Mouse (Mus musculus) liver, embryonic 14.5 days (tissue): ENCODE measurements around the gene Cmtr1. TPM values are rescaled to one million over a fixed set of nuclear protein-coding genes. Genes with fewer than 3 reads are reported as not detected.
A peak's percentile ranks its signal among the peaks of the same experiment; 100 is the strongest.

Experiments used
- ATAC-seq: fragments of 200-750 bp; cut with Nextera tagmentation; 2 replicates; pipeline ENCODE4 v1.8.0; 2017; ENCODE audit warnings: moderate number of reproducible peaks, mild to moderate bottlenecking, moderate library complexity; ENCODE audit not compliant: insufficient read depth
- DNase-seq, 3 experiments: peaks; one replicate each; pipeline ENCODE4 v3.0.0-alpha.2; 2012 to 2013; ENCODE audit warnings: low read depth in 3 of 3, low spot score in 3 of 3
- H3K27ac ChIP-seq: fragments of 300-500 bp; sonication (generic); 2 replicates; pipeline ENCODE4 v1.5.1; 2014; ENCODE audit warnings: moderate library complexity, mild to moderate bottlenecking, control low read depth, inconsistent platforms
- H3K27me3 ChIP-seq: fragments of 300-500 bp; sonication (generic); 2 replicates; pipeline ENCODE4 v1.6.1; 2014; ENCODE audit warnings: mild to moderate bottlenecking, low read length, moderate library complexity; ENCODE audit not compliant: control insufficient read depth, insufficient read depth
- H3K36me3 ChIP-seq: fragments of 300-500 bp; sonication (generic); replicated peaks from 2 replicates; pipeline ENCODE4 v1.6.1; 2014; ENCODE audit warnings: low read depth; ENCODE audit not compliant: control insufficient read depth, insufficient read depth
- H3K4me1 ChIP-seq, 2 experiments: fragments of 200-500 bp in 1 of 2; fragments of 300-500 bp in 1 of 2; sonication (generic) in 1 of 2; replicated peaks; 2 replicates each; pipeline ENCODE4 v1.6.1; 2012 to 2014; ENCODE audit warnings: antibody characterized with exemption in 1 of 2, inconsistent platforms in 1 of 2, low read length in 1 of 2; ENCODE audit not compliant: control insufficient read depth in 2 of 2, insufficient read depth in 2 of 2
- H3K4me2 ChIP-seq: fragments of 300-500 bp; sonication (generic); 2 replicates; pipeline ENCODE4 v1.6.1; 2014; ENCODE audit warnings: low read depth, mild to moderate bottlenecking, control low read depth, moderate library complexity
- H3K4me3 ChIP-seq, 2 experiments: fragments of 200-500 bp in 1 of 2; fragments of 300-500 bp in 1 of 2; sonication (generic) in 1 of 2; 2 replicates each; pipeline ENCODE4 v1.5.1; 2012 to 2014; ENCODE audit warnings: low read depth in 2 of 2, low read length in 2 of 2, mild to moderate bottlenecking in 2 of 2, control low read depth in 1 of 2, inconsistent platforms in 1 of 2, moderate library complexity in 1 of 2; ENCODE audit not compliant: insufficient read depth in 1 of 2
- H3K9ac ChIP-seq: fragments of 300-500 bp; sonication (generic); replicated peaks from 2 replicates; pipeline ENCODE4 v1.6.1; 2014; ENCODE audit warnings: mild to moderate bottlenecking, control low read depth, moderate library complexity
- H3K9me3 ChIP-seq: fragments of 300-500 bp; sonication (generic); 2 replicates; pipeline ENCODE4 v1.6.1; 2016; ENCODE audit warnings: low read length, mixed read lengths; ENCODE audit not compliant: control insufficient read depth
- CTCF ChIP-seq: IDR thresholded peaks from 2 replicates; pipeline ENCODE4 v1.5.1; 2016; ENCODE audit warnings: antibody characterized with exemption, low read depth, control low read depth
- EP300 ChIP-seq: IDR thresholded peaks from 2 replicates; pipeline ENCODE4 v1.6.1; 2016; ENCODE audit warnings: antibody characterized with exemption, low read depth
- WGBS: fragments of 180-500 bp; shearing (Covaris S2); extraction: QIAGEN DNeasy Blood & Tissue Kit; methylation state at CpG from one replicate; pipeline ENCODE4 v1.1.7; 2014; ENCODE audit not compliant: insufficient replicate concordance; 5-methylcytosine and 5-hydroxymethylcytosine counted together
- polyA plus RNA-seq, 2 experiments: library from polyadenylated mRNA; depleted of rRNA in 1 of 2; stranded (reverse) in 1 of 2; unstranded in 1 of 2; fragments of >200 nt; fragmentation: Nextera tagmentation in 1 of 2; extraction: Ambion mirVana in 1 of 2; gene quantifications; 2 replicates each; pipeline versions ENCODE4 v1.2.1 to v1.2.3; 2012 to 2014

Cmtr1 gene
- polyA plus RNA-seq, 2 experiments: 14.9 to 55.9 TPM

DNA sequence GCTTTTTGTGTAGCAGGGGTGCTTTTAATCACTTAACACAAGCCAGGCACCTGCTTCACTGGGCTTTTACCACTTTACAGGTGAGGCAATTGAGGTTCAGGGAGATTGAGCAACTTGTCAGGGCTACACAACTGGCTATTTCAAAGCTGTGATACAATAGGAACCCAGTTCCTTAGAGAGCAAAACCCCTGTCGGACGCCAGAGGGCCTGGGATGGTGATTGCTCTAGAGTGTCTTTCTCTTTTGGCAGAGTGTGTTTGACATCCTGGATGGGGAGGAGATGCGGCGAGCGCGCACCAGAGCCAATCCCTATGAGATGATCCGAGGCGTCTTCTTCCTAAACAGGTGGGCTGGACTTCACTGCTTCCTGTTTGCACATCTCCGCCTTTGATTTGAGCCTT is 21.3 kb downstream of the Cmtr1 start:
- DNase-seq (no peak), ATAC-seq (no peak)
- Histone ChIP-seq H3K27me3 (no peaks in the 10 kb centered on the region), H3K4me2 (no peak overlapping the region), H3K4me3 (no peak overlapping the region), H3K9ac (no peak overlapping the region), H3K27ac (no peak overlapping the region), H3K4me1 (peaks cover 23 to 28% of the 10 kb centered on the region in 2 experiments), H3K9me3 (no peaks in the 10 kb centered on the region), H3K36me3 (peaks cover 77% of the 10 kb centered on the region)
- WGBS: 90% methylated on average over 9 of the region's 9 CpGs
- no peak for TF ChIP-seq CTCF
- TF ChIP-seq EP300: no peak

DNA sequence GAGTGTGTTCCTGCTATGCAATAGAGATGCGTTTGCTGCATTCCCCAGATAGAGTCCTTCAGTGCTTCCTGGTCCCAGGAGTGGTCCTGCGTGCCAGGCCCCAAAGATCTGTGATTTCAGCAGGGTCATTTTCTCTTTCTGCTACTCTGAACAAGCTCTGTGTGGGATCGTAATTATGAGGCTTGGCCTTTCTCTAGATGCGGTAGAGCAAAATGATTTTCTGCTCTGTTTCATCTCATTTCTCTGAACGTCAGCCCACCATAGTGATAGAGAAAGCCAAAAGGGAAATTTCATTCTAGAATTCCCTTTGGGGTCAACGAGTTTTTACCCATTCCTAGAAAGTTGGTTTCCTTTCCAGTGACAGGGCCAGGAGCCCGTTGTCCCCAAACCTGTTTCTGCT is 21.9 kb downstream of the Cmtr1 start:
- H3K9ac ChIP-seq: no peak overlapping the region
- H3K4me1 ChIP-seq: peaks cover 29 to 33% of the 10 kb centered on the region in 2 experiments
- DNase-seq (no peak), ATAC-seq (no peak)
- TF ChIP-seq CTCF (no peak), EP300 (no peak)
- 87% methylated on average over 7 of the region's 7 CpGs for WGBS
- no peaks in the 10 kb centered on the region for H3K9me3 ChIP-seq
- no peaks in the 10 kb centered on the region for H3K27me3 ChIP-seq
- peaks cover 74% of the 10 kb centered on the region for H3K36me3 ChIP-seq
- H3K4me2 ChIP-seq: no peak overlapping the region
- no peak overlapping the region for H3K27ac ChIP-seq
- H3K4me3 ChIP-seq: no peak overlapping the region

DNA sequence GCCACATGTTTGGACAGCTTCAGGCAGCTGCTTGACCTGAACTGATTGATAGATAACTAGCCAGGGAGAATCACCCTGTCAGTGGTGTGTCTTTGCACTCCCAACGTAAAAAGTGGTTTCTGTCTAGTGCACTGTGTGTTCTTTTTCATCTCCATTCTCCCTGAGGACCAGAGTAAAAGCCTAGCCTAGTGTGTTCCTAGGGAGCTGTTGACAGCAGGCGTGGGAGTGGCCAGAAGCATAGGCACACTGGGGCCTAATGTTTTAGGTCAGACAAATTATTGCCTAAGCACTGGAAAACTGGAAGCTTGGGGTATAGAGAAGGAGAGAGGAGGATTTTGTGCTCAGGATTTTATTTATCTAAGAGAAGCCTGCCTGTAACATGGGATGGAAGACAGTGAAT is 22.7 kb downstream of the Cmtr1 start:
- H3K27me3 ChIP-seq: no peaks in the 10 kb centered on the region
- TF ChIP-seq EP300: no peak
- no peak for TF ChIP-seq CTCF
- H3K9me3 ChIP-seq: no peaks in the 10 kb centered on the region
- no peak overlapping the region for H3K9ac ChIP-seq
- H3K27ac ChIP-seq: no peak overlapping the region
- peaks cover 32 to 40% of the 10 kb centered on the region in 2 experiments for H3K4me1 ChIP-seq
- ATAC-seq: no peak
- no peak overlapping the region for H3K4me3 ChIP-seq
- no peak for DNase-seq
- WGBS: 65% methylated on average over 2 of the region's 2 CpGs
- no peak overlapping the region for H3K4me2 ChIP-seq
- peaks cover 72% of the 10 kb centered on the region for H3K36me3 ChIP-seq

DNA sequence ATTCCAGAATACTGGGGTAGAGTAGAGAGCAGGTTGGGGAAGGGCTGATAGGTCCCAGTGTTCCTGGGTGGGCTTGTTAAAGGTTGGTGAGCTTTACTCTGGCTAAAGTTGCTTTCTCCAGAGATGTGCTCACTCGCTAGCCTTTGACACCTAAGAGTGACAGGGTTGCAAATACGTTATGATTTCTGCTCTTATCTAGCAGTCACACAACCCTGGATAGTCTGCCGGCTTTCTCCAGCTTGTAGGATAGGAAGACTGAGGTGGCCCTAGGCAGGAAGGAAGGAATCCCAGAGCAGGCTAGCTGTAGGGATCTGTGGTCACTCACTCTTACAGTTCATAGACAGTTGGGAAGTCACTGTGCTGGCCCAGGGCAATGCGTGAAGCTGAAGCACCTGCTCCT is 23.9 kb downstream of the Cmtr1 start:
- Histone ChIP-seq H3K27ac (no peak overlapping the region; the same call in 1 of the 2 replicates), H3K9me3 (no peaks in the 10 kb centered on the region), H3K4me3 (no peak overlapping the region), H3K4me1 (peaks cover 32 to 40% of the 10 kb centered on the region in 2 experiments), H3K36me3 (peaks cover 75% of the 10 kb centered on the region), H3K27me3 (no peaks in the 10 kb centered on the region), H3K4me2 (no peak overlapping the region), H3K9ac (peak overlapping the region; percentile 40; the same call in 1 of the 2 replicates)
- TF ChIP-seq CTCF (no peak), EP300 (peak; percentile 56)
- WGBS: 23% methylated on average over 4 of the region's 4 CpGs
- DNase-seq: no peak
- ATAC-seq: peak; percentile 61

DNA sequence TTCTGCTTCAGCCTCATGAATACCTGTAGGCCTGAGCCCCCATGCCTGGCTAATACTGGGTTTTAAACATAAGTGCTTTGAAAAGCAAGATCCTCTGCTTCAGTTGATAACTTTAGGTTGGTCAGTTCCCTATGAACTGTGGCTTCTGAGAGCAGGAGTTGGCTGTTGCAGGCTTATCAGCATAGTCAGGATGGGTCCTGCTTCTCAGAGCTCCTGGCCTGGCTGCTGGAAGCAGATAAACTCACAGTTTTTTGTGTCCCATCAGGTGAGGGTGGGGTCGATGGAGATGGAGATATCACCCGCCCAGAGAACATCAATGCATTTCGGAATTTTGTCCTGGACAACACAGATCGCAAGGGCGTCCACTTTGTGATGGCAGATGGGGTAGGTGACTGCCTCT is 26.4 kb downstream of the Cmtr1 start:
- Histone ChIP-seq H3K4me2 (peak overlapping the region; percentile 8), H3K36me3 (peaks cover 76% of the 10 kb centered on the region), H3K9ac (no peak overlapping the region; the same call in 1 of the 2 replicates), H3K27ac (peak overlapping the region; percentile 66), H3K4me3 (no peak overlapping the region), H3K4me1 (peaks cover 32 to 40% of the 10 kb centered on the region in 2 experiments), H3K9me3 (no peaks in the 10 kb centered on the region), H3K27me3 (no peaks in the 10 kb centered on the region)
- TF ChIP-seq EP300 (peak; percentile 88), CTCF (no peak)
- WGBS: 37% methylated on average over 5 of the region's 5 CpGs
- peak; percentile 59 to 66 (median 62) for DNase-seq
- ATAC-seq: peak; percentile 83
